Mouse (Mus musculus) splenic B cell, adult 2 months (primary cell): ENCODE measurements at regions not wholly inside any gene's neighbourhood (a gene's known extent, or its start where the extent isn't known, plus 50 kb on each side); places are given as distances from the start of the nearest gene placed in this dataset.

Source experiments
- DNase-seq: peaks from one replicate; pipeline ENCODE4 v3.0.0-alpha.2; 2011; ENCODE audit warnings: low read depth, low spot score
- H3K27me3 ChIP-seq: 2 replicates; pipeline ENCODE4 v1.6.1; 2012; ENCODE audit warnings: mild to moderate bottlenecking, low read length, moderate library complexity, mixed read lengths; ENCODE audit not compliant: control insufficient read depth, poor library complexity, insufficient read depth, severe bottlenecking
- H3K36me3 ChIP-seq: 2 replicates; pipeline ENCODE4 v1.6.1; 2012; ENCODE audit warnings: mild to moderate bottlenecking, low read length, moderate library complexity, mixed read lengths; ENCODE audit not compliant: control insufficient read depth, poor library complexity, insufficient read depth, severe bottlenecking

GRCm38 (mm10) chr4:74466081-74466480 lies 223.8 kb downstream of the Kdm4c start:
- no peaks in the 10 kb centered on the region for H3K36me3 ChIP-seq
- H3K27me3 ChIP-seq, result no peaks in the 10 kb centered on the region
- DNase-seq, result no peak

GRCm38 (mm10) chr4:74512489-74512888 lies 270.2 kb downstream of the Kdm4c start:
- DNase-seq, result no peak
- H3K36me3 ChIP-seq, result no peaks in the 10 kb centered on the region
- H3K27me3 ChIP-seq, result no peaks in the 10 kb centered on the region

- H3K27me3 ChIP-seq, result no peaks in the 10 kb centered on the region
- no peaks in the 10 kb centered on the region for H3K36me3 ChIP-seq
- DNase-seq, result no peak
Measured at GRCm38 (mm10) chr4:74553888-74554287, 311.6 kb downstream of the Kdm4c start.

- peak; percentile 3 for DNase-seq
- H3K27me3 ChIP-seq, result no peaks in the 10 kb centered on the region
- H3K36me3 ChIP-seq, result no peaks in the 10 kb centered on the region
Measured at GRCm38 (mm10) chr4:74563565-74563964, 321.3 kb downstream of the Kdm4c start.

- no peak for DNase-seq
- Histone ChIP-seq H3K27me3 (no peaks in the 10 kb centered on the region), H3K36me3 (no peaks in the 10 kb centered on the region)
Measured at GRCm38 (mm10) chr4:74586400-74586799, 344.1 kb downstream of the Kdm4c start.

GRCm38 (mm10) chr4:74587125-74587524 lies 344.8 kb downstream of the Kdm4c start:
- Histone ChIP-seq H3K36me3 (no peaks in the 10 kb centered on the region), H3K27me3 (no peaks in the 10 kb centered on the region)
- no peak for DNase-seq

- no peaks in the 10 kb centered on the region for H3K27me3 ChIP-seq
- DNase-seq, result no peak
- no peaks in the 10 kb centered on the region for H3K36me3 ChIP-seq
Measured at GRCm38 (mm10) chr4:74588761-74589160, 346.5 kb downstream of the Kdm4c start.

- Histone ChIP-seq H3K27me3 (no peaks in the 10 kb centered on the region), H3K36me3 (no peaks in the 10 kb centered on the region)
- DNase-seq, result no peak
Measured at GRCm38 (mm10) chr4:74613032-74613431, 370.7 kb downstream of the Kdm4c start.
